ENCODE assay signal across 8 mouse cellular contexts in the genomic region with DNA sequence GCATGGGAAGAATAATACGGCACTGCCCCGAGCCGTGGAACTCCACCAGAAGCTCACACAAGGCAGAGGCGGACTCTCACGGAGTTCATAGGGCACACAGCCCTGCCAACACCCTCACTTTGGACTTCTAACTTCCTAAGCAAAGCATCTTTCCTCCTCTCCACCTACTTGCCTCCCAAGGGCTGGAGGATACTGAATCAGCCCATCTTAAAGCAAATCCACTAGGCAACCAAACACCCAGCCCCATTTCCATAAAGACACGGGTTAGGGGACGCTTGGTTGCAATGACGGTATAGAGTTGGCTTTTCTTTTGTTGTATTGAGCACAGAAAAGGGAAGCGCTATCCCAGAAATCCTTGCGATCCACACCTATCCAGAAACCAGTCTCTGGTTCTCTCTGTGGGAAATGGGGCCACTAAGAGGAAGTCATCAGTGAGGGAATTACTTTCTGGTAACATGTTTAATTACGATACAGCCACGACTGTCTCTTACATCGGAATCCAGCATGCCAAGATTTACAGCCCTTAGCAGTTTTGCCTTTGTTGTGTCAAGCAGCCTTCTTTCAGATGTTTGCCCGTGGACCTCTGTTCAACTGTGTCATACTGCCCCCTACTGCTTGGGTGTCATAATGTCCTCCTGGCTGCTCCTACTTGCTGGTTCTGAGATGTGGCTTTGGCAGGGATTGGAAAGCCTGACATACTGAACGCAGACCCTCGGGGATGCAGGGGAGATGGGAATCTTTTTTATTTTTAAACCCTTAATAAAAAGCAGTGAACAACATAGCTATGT.
A peak's percentile ranks its signal among the peaks of the same experiment; 100 is the strongest.
DNase-seq lines count a peak whose midpoint lies in the region; TF ChIP-seq lines count a peak whose summit lies in the region.

No protein-coding gene starts in this region.

- H3K9me3 ChIP-seq in midbrain, embryonic 10.5 days (replicated peaks), result no peaks in the 10 kb centered on the region; the same call in 1 of the 2 replicates

- H3K4me1 ChIP-seq in midbrain, embryonic 10.5 days, result peaks cover 12% of the 10 kb centered on the region
- peaks cover 2% of the 10 kb centered on the region; the same call in 1 of the 2 replicates for H3K4me1 ChIP-seq in small intestine, adult 2 months (ENCODE audit: control insufficient read depth, insufficient read depth, insufficient read length, low read length)

- peak; percentile 74; the same call in 1 of the 2 replicates for TF ChIP-seq CTCF in small intestine, adult 2 months (IDR thresholded peaks at IDR 0.05; ENCODE audit: extremely low read depth, insufficient read length, insufficient replicate concordance, low read depth, low read length)

- H3K4me3 ChIP-seq in midbrain, embryonic 10.5 days, result 0 out of 2 replicates have a peak overlapping the region, but pooled peaks have one; percentile 14
- H3K4me3 ChIP-seq in small intestine, adult 2 months (ENCODE audit: low read depth, low read length), result no peak overlapping the region

- no peak for TF ChIP-seq POLR2A in small intestine, adult 2 months (IDR thresholded peaks at IDR 0.05; ENCODE audit: low read depth, low read length)

- H3K27ac ChIP-seq in midbrain, embryonic 10.5 days (replicated peaks), result peak overlapping the region; percentile 68
- H3K27ac ChIP-seq in small intestine, adult 2 months (ENCODE audit: insufficient read depth, low read depth, low read length), result no peak overlapping the region

- 45% methylated on average over 16 of the region's 16 CpGs for WGBS in midbrain, embryonic 10.5 days
- WGBS in small intestine, adult 2 months, result 38% methylated on average over 16 of the region's 16 CpGs

- DNase-seq in heart, adult 11 months, result peak; percentile 82
- DNase-seq in heart, postnatal 25 days (ENCODE audit: low spot score), result no peak
- peak; percentile 83 to 85 for DNase-seq in cerebellum, postnatal 10 days
- DNase-seq in frontal cortex, postnatal 25 days (ENCODE audit: low spot score in 2 of 2), result peak; percentile 31 to 59
- peak; percentile 90 for DNase-seq in hindlimb bud, embryonic 11.5 days (ENCODE audit: extremely low spot score, low read depth, low spot score)
- DNase-seq in left cerebral cortex, adult 18-20 months (ENCODE audit: low spot score in 2 of 2), result peak; percentile 60 to 73
- DNase-seq in midbrain, embryonic 10.5 days (ENCODE audit: low spot score), result peak; percentile 79

- no peaks in the 10 kb centered on the region for H3K27me3 ChIP-seq in midbrain, embryonic 10.5 days (ENCODE audit: low read depth, poor library complexity, severe bottlenecking)
- no peaks in the 10 kb centered on the region for H3K27me3 ChIP-seq in small intestine, adult 2 months (ENCODE audit: control insufficient read depth, insufficient read depth, low read length)

- H3K36me3 ChIP-seq in midbrain, embryonic 10.5 days, result no peaks in the 10 kb centered on the region
- H3K36me3 ChIP-seq in small intestine, adult 2 months (ENCODE audit: control insufficient read depth, insufficient read depth, low read length), result no peaks in the 10 kb centered on the region

- intact Hi-C loops in heart, postnatal 25 days (cut with DNase I), result loop anchor here (2.0 to 10.0 kb wide), 3 partner anchors 59 to 447 kb away; partner anchors contain the start of gene Egln3
